Mouse (Mus musculus) cerebellum, postnatal 36 days (tissue): Measurements from ENCODE around the gene Ifih1.

Experiments used
- DNase-seq, 2 experiments: peaks; one replicate each; pipeline ENCODE4 v3.0.0; 2021 to 2022; ENCODE audit warnings: mixed read lengths in 2 of 2

Ifih1 gene

GRCm38 (mm10) chr2:62630446-62630845 lies 15.6 kb downstream of the Ifih1 start:
- no peak for DNase-seq

- DNase-seq = no peak
Observed at GRCm38 (mm10) chr2:62628356-62628755, 17.7 kb downstream of the Ifih1 start.

GRCm38 (mm10) chr2:62627728-62628127 lies 18.3 kb downstream of the Ifih1 start:
- DNase-seq = no peak

- DNase-seq = no peak
Observed at GRCm38 (mm10) chr2:62623024-62623441, 23.0 kb downstream of the Ifih1 start.

- DNase-seq = no peak
Observed at GRCm38 (mm10) chr2:62619679-62620078, 26.4 kb downstream of the Ifih1 start.

- no peak for DNase-seq
Observed at GRCm38 (mm10) chr2:62618934-62619341, 27.1 kb downstream of the Ifih1 start.

GRCm38 (mm10) chr2:62613133-62613532 lies 32.9 kb downstream of the Ifih1 start:
- no peak for DNase-seq

GRCm38 (mm10) chr2:62606205-62606604 lies 39.9 kb downstream of the Ifih1 start:
- no peak for DNase-seq

- no peak for DNase-seq
Observed at GRCm38 (mm10) chr2:62603530-62603929, 42.5 kb downstream of the Ifih1 start.

- DNase-seq = no peak
Observed at GRCm38 (mm10) chr2:62596586-62596985, 49.5 kb downstream of the Ifih1 start.

- DNase-seq = no peak
Observed at GRCm38 (mm10) chr2:62594491-62594890, 51.6 kb downstream of the Ifih1 start.

GRCm38 (mm10) chr2:62591555-62591954 lies 54.5 kb downstream of the Ifih1 start:
- DNase-seq = no peak

- no peak for DNase-seq
Observed at GRCm38 (mm10) chr2:62589333-62589732, 56.7 kb downstream of the Ifih1 start.

- no peak for DNase-seq
Observed at GRCm38 (mm10) chr2:62585769-62586168, 60.3 kb downstream of the Ifih1 start.

- DNase-seq = no peak
Observed at GRCm38 (mm10) chr2:62574962-62575361, 71.1 kb downstream of the Ifih1 start.

- DNase-seq = no peak
Observed at GRCm38 (mm10) chr2:62574250-62574649, 71.8 kb downstream of the Ifih1 start.

GRCm38 (mm10) chr2:62573753-62574159 lies 72.3 kb downstream of the Ifih1 start, which contains the start of gene Fap:
Fap (minus strand) TSS chr2:62574075.
- no peak for DNase-seq

- DNase-seq = no peak
Observed at GRCm38 (mm10) chr2:62573099-62573752, 72.8 kb downstream of the Ifih1 start.

- no peak for DNase-seq
Observed at GRCm38 (mm10) chr2:62564687-62565086, 81.4 kb downstream of the Ifih1 start.

GRCm38 (mm10) chr2:62562661-62563485 lies 83.2 kb downstream of the Ifih1 start:
- no peak for DNase-seq

- DNase-seq = no peak
Observed at GRCm38 (mm10) chr2:62557417-62557816, 88.6 kb downstream of the Ifih1 start.

- DNase-seq = no peak
Observed at GRCm38 (mm10) chr2:62556349-62556748, 89.7 kb downstream of the Ifih1 start.

GRCm38 (mm10) chr2:62549659-62550058 lies 96.4 kb downstream of the Ifih1 start:
- no peak for DNase-seq

GRCm38 (mm10) chr2:62549131-62549530 lies 96.9 kb downstream of the Ifih1 start:
- no peak for DNase-seq
